Mouse (Mus musculus) MEL-GATA-1-ER (cell line): Measurements from ENCODE around the gene Ola1.

Source experiments
- DNase-seq: peaks from one replicate; pipeline ENCODE4 v3.0.0-alpha.2; 2012; ENCODE audit warnings: low read depth; ENCODE audit errors: extremely low read depth

Gene Ola1

DNA sequence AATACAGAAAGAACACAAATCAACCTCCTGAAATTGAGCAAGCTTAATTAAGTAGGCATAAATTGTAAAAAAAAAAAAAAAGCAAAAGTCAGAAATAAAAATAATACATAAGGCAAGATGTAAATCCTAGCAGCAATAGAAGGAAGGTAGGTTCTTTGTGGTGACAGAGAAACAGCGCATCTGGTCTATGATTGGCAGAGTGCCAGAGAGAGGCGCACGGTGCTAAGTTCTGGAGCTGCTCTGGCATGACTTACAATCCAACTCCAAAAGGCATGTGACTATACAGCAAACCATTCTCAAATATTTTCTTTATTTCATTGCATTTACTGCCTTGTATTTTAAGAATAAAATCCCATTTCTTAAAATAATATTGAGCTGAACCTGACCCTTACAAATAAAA is 68.2 kb downstream of the Ola1 start:
- no peak for DNase-seq

DNA sequence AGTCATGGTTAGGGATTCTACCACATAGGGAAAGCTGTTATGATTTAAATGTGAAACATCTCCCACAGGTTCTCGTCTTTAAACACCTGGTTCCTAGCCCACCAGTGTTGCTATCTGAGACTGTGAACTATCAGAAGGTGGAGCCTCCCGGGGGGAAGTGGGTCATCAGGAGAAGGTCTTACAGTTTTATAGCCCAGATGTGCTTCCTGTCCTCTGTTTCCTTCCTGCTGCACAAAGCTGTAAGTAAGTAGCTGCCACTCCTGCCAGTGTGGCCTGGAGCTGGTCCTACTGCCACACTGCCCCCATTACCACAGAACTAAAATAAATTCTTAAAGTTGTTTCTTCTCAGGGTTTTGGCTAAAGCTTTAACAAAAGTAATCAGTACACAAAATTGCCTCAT is 72.6 kb downstream of the Ola1 start:
- DNase-seq: no peak

DNA sequence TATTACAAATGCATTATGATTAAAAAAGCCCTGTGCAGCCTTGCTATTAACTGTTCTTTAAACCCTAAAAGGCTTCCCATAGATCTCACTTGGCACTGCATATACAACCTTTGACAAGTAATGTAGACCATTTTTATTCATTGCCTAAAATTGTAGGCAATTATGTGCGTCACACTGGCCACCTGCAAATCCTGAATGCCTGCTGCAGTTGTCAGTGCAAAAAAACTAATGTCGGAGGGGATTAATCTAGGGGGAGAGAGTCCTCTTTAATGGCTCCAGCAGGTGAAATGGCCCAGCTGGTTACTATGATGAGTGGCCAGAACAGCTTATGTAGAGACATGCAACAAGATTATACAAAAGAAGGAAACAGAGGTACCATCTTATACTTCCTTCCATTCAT is 75.0 kb downstream of the Ola1 start:
- DNase-seq: no peak

DNA sequence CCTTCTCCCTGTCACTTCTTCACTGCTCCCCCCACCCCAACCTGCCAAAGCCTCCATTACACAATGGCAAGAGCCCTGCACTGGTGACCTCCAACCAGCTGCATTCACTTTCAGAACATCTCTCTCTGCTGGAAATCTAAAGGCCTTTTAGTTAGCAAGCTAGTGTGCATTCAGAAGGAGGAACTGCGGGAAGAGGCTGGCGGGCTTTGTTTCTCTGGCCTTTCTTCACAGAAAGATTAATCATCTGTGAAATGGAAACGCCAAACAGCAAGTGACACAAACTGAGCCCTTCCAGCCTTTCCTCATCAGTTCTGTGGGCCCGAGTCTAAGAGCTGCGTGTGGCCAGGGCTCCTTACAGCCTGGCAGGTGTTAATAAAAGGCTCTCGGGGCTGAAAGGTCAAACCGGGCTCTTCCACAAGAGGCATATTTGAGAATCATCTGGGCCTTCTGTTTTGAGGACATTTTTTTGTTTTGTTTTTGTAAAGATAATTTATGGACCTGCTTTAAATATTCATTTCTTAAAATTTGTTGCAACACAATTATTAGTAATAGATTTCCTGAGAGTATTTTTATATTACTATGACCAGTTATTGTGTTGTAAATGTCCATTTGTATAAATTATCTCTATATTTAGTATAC is 75.8 kb downstream of the Ola1 start:
- DNase-seq: no peak

DNA sequence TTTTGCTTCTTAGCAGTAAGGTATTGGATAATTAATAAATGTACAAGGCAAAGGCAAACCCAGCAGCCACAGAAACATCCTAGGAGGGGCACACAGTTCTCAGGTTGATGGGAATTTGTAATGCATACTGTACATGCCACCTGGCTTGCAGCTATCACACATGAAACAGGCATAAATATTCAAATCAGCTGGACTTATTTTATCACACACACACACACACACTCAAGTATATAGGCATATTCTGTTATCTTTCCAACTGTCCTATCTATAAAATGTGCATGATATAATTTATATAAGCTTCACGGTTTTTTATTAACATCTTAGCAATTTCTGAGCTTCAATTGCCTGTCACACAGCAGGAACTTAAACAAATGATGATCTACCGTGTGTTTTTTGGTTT is 85.8 kb downstream of the Ola1 start:
- no peak for DNase-seq

DNA sequence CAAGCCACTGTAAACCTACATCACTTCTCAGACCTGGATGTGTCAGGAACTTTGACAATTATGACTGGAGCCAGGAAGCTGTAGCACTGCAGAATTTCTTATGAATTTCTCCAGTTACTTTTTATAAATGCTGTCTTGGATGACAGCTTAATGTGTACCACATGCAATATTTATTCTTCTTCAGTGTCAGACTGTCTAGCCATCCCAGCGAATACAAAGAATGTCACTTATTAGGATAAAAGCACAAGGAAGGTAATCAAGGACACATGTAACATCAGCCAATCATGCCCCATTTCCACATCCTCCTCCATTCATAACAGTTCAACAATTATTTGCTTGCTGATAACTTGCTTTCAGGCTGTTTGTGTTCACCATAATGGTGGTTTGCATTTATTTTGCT is 91.0 kb downstream of the Ola1 start:
- DNase-seq: no peak

DNA sequence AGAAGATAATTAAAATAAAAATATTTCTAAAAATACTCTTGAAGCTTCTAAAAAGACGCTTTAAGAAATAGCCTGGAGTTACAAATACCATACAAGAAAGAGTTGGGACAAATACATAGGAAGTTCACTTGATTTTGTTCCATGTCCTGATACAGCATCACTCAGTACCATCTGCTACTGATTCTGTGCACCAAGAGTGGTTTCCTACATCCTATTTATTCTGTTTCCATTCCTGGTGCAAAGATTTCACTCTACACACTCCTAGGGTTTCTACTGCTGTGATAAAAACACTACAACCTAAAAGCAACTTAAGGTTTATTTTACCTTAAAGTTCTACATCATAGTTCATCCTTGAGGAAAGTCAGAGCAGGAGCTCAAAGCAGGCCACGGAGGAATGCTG is 99.9 kb downstream of the Ola1 start:
- DNase-seq: no peak

DNA sequence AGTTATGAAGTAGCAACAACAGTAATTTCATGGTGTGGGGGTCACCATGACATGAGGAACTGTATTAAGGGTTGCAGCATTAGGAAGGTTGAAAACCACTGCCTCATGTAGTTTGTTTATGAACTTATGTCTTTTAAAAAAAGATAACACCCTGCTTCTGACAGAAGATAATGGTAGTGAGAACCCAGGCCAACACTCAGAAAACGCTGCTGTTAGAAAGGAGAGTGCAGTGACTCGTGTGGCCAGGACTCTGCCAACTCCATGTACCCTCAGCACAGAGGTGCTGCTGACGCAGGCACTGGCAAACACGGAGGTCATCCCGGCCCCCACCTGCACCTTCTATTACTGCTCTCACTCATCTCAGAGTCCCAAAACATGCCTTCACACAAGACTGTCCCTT is 111.6 kb downstream of the Ola1 start:
- DNase-seq: no peak

DNA sequence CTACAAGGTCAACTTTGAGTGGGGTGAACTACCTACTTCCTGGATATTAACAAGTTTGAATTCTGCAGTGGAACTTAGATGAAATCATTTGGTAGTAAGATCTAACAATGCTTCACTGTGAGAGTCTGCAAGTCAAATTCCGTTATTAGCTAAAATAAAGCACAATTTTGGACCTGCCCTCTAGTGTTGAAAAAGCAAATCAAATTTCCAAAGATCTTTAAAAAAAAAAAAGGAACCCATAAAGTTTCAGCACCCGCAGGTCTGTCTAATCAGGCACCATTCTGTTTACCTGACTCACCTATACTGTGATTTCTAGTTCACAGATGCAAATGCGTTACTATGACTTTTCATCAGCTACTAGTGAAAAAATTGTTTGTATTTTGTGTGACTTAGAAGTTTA is 122.2 kb downstream of the Ola1 start:
- no peak for DNase-seq

DNA sequence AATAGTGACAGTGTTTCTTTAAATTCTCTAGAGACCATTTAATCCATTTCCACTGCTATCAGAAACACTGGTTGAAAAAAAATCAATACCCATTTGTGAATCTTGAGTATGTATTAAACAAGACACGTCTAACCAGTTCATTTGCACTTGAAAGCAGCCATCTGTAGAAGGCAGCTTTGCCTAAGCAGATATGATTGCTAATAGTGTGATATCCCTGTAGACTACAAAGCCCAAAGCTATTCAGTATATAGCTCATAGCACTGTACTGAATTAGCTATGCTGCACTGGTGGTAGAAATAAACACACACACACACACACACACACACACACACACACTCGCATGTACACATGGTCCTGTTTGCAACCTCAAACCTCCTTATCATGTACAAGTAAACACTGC is 123.4 kb downstream of the Ola1 start:
- no peak for DNase-seq

DNA sequence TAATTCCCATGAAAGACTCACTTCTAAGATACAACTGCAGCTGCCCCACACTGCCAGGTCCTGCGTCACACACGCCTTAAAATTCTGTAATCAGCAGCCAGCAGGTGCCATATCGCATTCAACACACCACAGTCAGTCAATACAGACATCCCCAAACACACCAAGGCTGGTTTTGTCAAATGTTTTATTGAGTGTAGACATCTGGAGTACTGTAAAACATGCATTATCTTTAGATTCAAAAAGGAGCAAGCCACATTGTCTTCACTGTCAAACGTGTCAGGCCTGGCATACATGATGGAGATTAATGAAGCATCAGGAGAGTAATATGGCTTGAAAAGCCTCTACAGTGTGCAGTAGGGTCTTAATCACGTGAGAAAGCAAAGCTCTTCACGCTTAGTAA is 125.7 kb downstream of the Ola1 start:
- peak; percentile 18 for DNase-seq

DNA sequence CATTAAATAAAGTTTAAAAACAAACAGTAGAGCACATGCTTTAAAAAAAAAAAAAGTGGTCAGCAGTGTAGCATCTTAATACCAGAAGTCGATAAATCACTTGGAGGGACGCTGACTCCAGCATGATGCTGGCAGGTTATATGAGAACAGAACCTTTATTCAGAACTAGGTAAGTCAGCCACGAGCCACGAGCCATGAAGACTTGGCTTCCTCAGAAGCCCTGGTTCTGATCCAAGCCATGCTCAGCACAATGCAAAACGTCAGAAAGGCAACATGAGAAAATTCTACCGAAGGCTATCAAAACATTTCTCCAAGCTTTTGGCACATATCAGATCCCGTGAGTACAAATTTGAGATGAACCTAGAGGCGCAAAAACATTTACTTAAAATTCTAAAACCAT is 127.4 kb downstream of the Ola1 start:
- no peak for DNase-seq

DNA sequence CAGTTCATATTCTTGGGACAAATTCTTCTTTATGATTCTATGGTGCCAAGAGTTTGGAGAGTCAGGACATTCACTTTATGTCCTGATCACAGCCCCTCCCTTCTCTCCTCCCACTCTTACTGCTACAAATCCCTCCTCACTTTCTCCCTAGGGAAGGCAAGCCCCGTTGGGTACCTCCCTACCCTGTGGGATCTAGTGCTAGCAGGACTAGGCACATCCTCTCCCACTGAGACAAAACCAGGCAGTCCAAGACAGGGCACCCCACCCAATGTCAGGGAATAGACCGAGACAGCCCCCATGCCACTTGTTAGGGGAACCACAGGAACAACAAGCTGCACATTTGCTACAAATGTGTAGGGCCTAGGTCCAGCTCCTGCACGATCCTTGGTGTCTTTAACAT is 131.1 kb downstream of the Ola1 start:
- DNase-seq: no peak

DNA sequence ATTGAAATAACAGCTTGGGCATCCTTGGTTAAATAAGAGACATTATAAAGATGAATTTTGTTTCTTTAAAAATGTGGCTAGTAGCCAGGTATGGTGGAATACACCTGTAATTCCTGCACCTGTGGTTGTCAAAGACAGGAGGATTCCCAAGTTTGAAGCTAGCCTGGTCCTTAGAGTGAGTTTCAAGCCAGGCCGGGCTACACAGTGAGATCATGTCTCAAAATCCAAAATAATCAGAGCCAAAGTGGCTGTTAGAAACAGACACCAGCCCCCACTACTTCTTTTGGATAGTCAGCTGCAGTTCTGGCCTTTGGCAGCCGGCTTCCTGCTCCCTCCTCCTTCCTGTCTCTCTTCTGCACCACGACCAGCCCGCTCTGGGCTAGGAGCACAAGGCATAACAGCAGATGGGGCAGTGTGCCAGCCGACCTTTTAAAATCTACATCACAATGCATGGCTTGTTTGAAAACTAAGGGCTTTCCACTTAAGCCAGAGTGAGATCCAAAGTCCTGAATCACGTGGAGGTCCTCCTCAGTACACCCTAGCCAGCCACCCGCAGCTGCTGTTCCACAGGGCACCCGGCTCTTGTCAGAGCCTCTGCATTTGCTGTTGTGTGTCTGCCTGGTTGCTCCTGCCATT is 132.9 kb downstream of the Ola1 start:
- no peak for DNase-seq

DNA sequence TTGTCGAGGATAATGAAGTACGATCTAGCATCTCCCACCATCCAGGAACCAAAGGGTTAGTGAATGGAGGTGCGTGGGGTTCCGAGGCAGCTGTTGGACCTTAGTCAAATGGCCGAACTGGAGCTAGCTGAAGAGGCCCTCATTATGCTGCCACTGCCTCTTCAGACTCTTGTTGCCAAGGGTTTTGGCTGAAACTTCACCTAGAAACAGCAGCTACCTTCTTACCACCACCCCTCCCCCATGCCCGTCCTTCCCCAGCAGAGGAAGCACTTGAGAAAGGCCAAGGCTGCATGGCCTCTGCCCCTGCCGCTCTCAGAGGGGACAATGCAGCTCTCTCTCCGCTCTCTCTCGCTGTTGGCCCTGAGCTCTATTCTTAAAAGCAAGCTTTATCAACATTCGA is 136.2 kb downstream of the Ola1 start:
- DNase-seq: no peak

DNA sequence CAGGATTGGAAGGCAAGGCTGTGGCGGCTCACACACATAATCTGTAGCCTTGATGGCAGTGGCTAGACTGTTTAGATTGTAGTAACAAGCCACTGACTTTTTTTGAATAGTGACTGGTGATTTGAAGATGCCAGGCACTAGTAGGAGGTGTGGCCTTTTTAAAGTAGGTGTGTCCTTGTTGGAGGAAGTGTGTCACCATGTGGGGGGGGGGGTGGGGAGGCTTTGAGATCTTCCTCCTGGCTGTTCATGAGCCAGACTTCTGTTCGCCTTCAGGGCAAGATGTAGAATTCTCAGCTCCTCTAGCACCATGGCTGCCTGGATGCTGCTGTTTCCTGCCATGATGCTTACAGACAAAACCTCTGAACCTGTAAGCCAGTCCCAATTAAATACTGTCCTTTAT is 136.9 kb downstream of the Ola1 start:
- no peak for DNase-seq

DNA sequence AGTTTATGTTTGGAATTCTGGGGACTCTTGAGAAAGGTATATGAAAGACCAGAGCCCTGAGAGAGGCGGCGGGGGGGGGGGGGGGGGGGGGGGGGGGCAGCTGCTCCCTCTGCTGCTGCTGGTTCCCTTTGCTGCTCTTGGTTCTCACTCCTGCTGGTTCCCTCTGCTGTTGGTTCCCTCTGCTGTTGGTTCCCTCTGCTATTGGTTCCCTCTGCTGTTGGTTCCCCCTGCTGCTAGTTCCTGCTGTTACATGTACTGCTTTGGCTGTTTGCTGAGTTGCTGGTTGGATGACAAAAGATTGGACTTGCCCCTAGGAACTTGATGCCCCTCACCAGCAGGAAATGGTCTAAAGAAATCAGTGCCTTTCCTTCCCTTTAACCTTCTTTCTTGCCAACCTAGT is 138.6 kb downstream of the Ola1 start:
- peak; percentile 22 for DNase-seq

DNA sequence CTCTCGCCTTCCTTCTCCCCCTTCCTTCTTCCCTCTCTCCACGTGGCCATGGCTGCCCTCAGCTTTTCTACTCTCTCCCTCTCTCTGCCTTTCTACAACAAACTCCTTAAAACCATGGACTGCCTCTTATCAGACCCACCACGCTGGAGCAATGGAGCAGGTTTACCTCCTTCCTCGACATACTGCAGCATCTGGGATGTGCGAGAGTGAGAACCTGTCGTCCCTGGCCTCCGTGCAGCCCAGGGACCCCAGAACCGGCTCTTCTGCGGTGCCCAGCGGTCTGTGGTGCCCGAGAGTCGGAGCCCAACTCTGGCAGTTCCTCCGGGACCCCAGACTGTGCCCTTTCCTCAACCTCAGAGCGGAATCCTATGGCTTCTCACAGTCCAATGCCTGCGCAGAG is 139.4 kb downstream of the Ola1 start:
- no peak for DNase-seq

DNA sequence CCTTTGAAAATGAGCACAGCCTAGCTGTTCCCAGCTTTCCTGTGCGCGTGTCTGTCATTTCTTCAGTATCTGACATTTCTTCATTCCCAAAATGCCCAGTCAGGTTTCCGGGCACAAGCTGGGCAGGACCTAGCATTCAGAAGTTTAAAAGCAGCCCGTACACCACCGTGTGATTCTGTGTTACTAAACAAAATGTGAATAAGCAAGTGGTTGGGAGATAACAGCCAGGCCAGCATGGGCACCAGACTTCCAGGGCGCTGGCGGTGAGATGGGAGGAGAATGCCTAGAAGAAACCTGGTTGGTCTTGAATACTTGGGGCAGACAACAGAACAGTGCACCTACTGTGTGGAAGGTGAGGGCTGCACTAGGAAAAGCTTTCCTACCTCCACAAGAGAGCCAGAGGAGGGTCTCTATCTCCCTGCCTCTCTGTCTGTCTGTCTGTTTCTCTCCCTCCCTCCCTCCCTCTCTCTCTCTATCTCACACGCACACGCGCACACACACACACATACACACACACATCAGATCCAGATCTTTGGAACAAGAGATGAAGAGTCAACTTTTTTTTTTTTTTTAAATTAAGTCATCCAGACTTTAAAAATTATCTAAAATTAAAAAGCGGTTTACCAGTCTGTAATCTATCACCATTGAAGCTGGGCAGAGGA is 144.8 kb downstream of the Ola1 start:
- DNase-seq: no peak

DNA sequence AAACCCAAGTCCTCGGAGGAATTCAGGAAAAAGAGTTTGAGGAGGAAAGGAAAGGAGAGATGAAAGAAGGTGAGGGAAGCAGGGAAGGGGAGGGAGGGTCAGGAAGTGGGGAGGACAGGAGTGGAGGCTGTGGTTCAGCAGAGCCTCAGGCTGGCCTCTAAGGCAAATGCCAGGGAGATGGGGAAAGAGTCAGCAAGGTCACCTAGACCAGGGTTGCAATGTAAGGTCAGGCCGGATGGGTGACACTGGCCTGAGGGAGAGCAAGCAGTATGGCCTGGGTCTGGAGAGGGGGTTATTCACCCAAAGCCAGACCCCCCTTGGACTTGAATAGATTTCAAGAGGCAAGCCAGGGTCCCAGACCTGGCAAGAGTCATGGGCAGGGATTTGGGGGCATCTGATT is 147.5 kb downstream of the Ola1 start:
- DNase-seq: no peak

DNA sequence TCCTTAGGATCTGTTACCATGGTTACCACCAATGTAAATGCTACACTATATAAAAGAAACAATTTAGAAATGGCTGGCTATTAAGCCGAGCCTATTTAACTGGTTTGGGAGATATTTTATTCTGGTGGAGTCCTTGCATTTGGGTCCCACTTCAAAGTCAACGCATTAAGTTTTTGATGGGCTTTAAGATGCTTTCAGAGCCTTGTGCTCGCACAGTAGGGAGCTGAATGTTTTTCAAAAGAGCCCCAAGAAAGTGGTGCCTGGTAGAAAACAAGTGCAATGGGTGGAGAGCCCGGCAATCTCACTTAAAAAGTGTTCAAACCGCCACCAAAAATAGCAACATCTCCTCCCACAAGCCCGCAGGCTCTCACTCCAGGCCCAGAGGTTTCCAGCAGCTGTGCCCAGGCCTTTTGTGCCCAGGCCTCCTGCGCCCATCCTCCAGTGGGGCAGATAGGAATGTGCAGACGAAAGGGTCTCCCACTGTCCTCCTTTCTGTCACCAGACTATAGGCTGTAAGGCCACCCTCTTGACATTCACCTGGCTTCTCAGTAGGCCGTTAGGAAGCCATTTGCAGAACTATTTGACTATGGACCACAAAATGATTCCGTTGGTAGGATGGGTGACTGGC is 148.2 kb downstream of the Ola1 start:
- DNase-seq: no peak

DNA sequence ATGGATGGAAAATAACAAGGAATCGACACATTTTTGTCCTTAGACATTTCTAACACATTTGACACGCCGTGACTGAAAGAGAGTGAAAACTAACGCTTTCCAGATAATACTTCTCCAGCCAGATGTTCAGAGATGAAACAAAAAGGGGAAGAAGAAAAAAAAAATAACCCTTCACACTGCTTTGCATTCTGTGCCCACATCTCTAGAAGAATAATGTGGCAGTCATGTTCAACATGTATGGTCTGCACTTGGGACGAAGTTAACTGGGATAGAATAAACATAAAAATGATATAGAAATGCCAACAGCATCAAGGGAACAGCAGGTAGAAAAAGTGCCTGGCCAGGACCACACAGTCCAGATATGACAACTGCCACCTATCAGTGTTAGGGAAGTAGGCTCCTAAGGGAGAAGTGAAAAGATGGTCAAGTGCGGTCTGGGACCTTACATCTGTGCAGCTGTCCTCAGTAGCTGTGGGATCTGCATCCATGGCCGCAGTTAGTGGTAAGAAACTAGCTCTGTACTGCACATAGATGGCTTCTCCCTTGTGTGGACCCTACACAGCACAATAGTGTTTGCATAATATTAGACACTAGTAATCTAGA is 149.4 kb downstream of the Ola1 start:
- DNase-seq: no peak
